Mouse (Mus musculus) embryonic stem cell, embryonic (primary cell): ENCODE data around the gene Cdc37.

Experiments used
- CTCF ChIA-PET, 4 experiments: fragments of 300-600 bp in 2 of 4; fragments of 350-600 bp in 2 of 4; sonication (Branson Sonifier 250); formaldehyde crosslinking; loops; one replicate each; lab custom pipeline; 2022; ENCODE audit warnings: inconsistent platforms in 2 of 4; lab: Charles Lee
- POLR2A ChIA-PET, 4 experiments: fragments of 300-600 bp in 2 of 4; fragments of 350-600 bp in 2 of 4; sonication (Branson Sonifier 250); formaldehyde crosslinking; loops; one replicate each; lab custom pipeline; 2022; ENCODE audit warnings: antibody characterized with exemption in 4 of 4, inconsistent platforms in 1 of 4; lab: Charles Lee

Gene Cdc37

GRCm38 (mm10) chr9:21133064-21133707, 16.6 kb downstream of the Cdc37 start:
- ChIA-PET POLR2A (interaction anchor here in 3 of 4 experiments (0.6 to 9.8 kb wide), 14 partner anchors 9 to 235 kb away, joined by 3 to 52 read pairs (median 5); partner anchors contain the start of genes Gm38431 (in 2 of the 3), Raver1 (in 2 of the 3), Eif3g (in 1 of the 3) and Icam1 (in 1 of the 3)), CTCF (interaction anchor here in 2 of 4 experiments (0.9 to 1.2 kb wide), 5 partner anchors 11 to 376 kb away, joined by 3 to 4 read pairs (median 3); no protein-coding TSS in a partner anchor)

DNA sequence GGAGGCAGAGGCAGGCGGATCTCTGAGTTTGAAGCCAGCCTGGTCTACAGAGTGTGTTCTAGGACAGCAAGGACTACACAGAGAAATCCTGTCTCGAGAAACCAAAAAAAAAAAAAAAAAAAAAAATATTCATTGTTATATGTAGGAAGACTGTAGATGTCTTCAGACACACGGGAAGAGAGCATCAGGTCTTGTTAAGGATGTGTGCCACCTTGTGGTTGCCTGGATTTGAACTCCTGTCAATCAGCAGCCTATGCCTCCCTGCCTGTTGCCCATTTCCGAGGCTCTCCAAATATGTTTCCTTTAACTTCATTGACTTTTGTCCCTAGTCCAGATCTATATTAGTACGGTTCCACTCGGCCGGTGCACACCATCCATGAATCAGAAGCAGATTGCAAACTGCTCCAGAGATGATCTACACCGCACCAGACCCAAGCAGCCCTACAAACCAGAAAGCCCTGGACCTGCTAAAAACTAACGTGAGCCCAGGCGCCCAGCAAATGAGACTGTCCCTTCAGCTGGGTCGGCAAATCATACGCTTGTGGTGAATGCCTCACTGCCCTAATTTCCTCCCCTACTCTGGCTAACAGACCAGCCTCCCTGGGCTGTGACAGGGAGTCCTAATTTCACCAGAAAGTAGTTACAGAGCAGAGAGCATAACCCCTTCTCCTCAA, 17.5 kb downstream of the Cdc37 start:
- ChIA-PET POLR2A (interaction anchor here in 3 of 4 experiments (0.5 to 9.8 kb wide), 25 partner anchors 8 to 277 kb away, joined by 3 to 52 read pairs (median 5); partner anchors contain the start of genes Gm38431 (in 2 of the 3), Raver1 (in 2 of the 3), Fdx1l (in 1 of the 3) and Icam1 (in 1 of the 3)), CTCF (interaction anchor here in 2 of 4 experiments (0.5 to 1.2 kb wide), 6 partner anchors 12 to 375 kb away, joined by 3 to 4 read pairs (median 3); no protein-coding TSS in a partner anchor)

DNA sequence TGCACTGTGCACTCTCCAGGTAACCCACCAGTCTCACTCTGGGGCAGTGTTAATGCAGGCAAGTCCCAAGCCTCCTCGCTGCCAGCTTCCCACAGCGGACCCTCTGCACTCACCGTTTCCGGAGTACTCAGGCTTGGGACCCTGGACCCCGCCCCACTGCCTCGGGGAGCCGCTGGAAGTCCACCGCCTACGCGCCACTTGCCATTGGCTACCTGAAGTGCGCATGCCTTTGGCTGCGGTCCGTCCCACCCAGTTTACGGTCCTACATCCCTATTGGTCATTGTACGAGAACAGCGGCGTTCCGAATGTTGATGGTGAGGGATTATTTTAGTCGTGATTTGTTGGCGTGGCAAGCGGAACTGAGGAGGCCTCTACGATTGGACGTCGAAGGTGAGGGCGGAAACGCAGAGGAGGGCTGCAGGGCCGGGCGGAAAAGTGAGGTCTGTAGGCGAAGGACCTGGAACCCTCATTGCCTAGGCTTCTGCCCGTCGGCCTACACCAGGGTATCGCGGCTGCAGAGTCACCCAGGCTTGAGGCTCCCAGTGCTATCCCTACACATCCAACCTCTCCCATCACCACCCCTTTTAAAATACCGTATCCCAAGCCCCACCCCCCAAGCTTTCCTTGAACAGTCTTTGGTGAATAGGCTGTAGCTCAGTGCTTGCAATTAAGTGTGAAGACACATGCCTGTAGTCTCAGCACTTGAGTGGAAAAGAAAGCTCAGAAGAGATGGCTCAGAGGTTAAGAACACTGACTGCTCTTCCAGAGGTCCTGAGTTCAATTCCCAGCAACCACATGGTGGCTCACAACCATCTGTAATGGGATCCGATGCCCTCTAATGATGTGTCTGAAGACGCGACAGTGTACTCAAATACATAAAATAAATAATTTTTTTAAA, 18.5 kb downstream of the Cdc37 start, which contains the start of gene Tyk2:
Tyk2 (minus strand) TSS at position 185 of the 898 bp plus-strand sequence.
- CTCF ChIA-PET = interaction anchor here (0.5 to 1.4 kb wide), 16 partner anchors 9 to 391 kb away, joined by 3 to 7 read pairs (median 3); partner anchors contain the start of genes Cdkn2d (in 1 of the 4) and Eif3g (in 1 of the 4)
- POLR2A ChIA-PET = interaction anchor here in 3 of 4 experiments (0.5 to 2.6 kb wide), 41 partner anchors 10 to 278 kb away, joined by 3 to 26 read pairs (median 3); partner anchors contain the start of genes Gm38431 (in 3 of the 3), Raver1 (in 3 of the 3), Fdx1l (in 2 of the 3) and Eif3g (in 1 of the 3)

DNA sequence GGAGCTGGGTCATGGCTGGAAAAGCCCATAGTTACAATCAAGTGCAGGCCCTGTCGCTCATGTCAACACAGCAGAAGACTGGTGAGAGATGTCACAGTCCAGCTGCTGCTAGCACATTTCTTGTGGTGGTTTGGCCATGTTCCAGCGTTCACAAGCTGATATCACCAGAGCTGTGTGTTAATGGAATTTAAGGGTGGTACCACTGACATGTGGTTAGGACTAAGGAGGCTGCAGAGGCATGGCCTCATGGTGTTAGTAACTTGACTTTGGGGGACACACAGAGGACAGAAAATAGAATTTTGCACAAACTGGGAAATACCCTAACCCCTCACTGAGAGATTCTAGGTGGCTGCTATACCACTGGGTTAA, 23.5 kb downstream of the Cdc37 start:
- POLR2A ChIA-PET = interaction anchor here in 2 of 4 experiments (0.5 to 3.5 kb wide), 8 partner anchors 8 to 102 kb away, joined by 3 to 16 read pairs (median 4); partner anchors contain the start of genes Gm38431 (in 2 of the 2) and Raver1 (in 2 of the 2)
- CTCF ChIA-PET = interaction anchor here in 3 of 4 experiments (0.7 to 1.2 kb wide), 4 partner anchors 10 to 65 kb away, joined by 3 read pairs; no protein-coding TSS in a partner anchor

DNA sequence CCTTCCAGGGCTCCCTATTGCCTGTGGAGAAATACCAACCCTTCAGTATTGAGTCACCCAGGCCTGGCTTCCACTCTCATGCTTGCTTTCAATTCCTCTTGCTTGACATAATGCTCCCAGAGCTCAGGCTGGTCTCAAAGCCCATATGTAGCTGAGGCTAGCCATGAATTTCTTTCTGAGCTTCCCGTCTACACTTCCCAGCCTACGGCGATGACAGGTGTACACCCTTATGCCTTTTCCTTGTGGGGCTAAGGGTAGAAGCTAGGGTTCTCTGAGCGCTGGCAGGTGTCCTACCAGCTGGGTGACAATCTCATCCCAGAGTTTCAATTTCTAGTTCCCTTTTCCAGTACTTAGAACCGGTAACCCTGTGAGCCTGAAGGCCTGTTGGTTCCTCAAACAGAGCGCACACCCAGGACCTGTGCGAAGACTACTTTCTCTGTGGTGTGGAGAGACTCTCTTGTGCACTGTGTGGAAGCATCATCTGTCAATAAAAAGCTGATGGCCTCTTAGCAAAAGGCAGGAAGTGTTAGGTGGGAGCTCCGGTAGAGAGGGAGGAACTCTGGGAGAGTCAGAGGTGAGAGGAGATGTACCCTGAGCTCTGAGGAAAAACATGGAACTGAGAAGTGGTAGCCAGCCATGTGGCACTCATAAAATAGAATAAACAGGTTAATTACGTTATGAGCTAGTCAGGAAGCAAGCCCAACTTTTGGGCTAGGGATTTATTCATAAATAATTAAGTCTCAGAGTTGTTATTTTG, 24.1 kb downstream of the Cdc37 start:
- POLR2A ChIA-PET = interaction anchor here in 3 of 4 experiments (0.6 to 3.5 kb wide), 13 partner anchors 8 to 132 kb away, joined by 3 to 16 read pairs (median 5); partner anchors contain the start of genes Gm38431 (in 2 of the 3) and Raver1 (in 2 of the 3)
- CTCF ChIA-PET = interaction anchor here in 3 of 4 experiments (0.7 to 1.2 kb wide), 4 partner anchors 11 to 66 kb away, joined by 3 read pairs; no protein-coding TSS in a partner anchor

GRCm38 (mm10) chr9:21124837-21125236, 24.9 kb downstream of the Cdc37 start:
- ChIA-PET POLR2A (interaction anchor here in 3 of 4 experiments (0.6 to 3.5 kb wide), 14 partner anchors 9 to 180 kb away, joined by 3 to 17 read pairs (median 6); partner anchors contain the start of genes Gm38431 (in 2 of the 3) and Raver1 (in 2 of the 3)), CTCF (no interaction called here)

DNA sequence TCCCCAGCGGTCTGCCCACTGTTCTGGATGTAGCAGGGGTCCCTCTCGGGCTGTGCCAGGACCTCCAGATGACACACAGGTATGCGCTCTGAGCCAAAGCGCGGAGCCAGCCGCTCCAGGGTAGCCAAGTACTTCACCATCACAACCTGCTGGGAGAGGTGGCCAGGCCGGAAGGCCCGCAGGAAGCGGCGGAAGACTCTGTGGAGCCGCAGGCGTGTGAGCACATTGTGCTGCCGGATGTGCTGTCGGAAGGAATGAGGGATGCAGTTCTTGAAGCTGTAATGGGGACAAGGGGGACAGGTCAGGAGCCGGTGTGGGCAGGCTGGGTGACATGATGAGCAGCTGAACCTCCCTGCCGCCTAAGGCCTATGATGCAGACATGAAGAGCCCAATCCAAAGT, 28.3 kb downstream of the Cdc37 start:
- POLR2A ChIA-PET = interaction anchor here in 3 of 4 experiments (0.5 to 11.2 kb wide), 21 partner anchors 9 to 116 kb away, joined by 3 to 69 read pairs (median 4); partner anchors contain the start of genes Tyk2 (in 3 of the 3), Gm38431 (in 2 of the 3), Raver1 (in 2 of the 3) and Fdx1l (in 1 of the 3)
- CTCF ChIA-PET = interaction anchor here in 2 of 4 experiments (0.6 to 1.1 kb wide), 2 partner anchors 32 to 104 kb away, joined by 3 read pairs; no protein-coding TSS in a partner anchor

- ChIA-PET CTCF (no interaction called here), POLR2A (interaction anchor here in 3 of 4 experiments (0.9 to 11.2 kb wide), 8 partner anchors 9 to 34 kb away, joined by 3 to 69 read pairs (median 7); partner anchors contain the start of genes Gm38431 (in 3 of the 3), Raver1 (in 3 of the 3) and Tyk2 (in 1 of the 3))
Measured at GRCm38 (mm10) chr9:21117073-21117472, 32.7 kb downstream of the Cdc37 start.

DNA sequence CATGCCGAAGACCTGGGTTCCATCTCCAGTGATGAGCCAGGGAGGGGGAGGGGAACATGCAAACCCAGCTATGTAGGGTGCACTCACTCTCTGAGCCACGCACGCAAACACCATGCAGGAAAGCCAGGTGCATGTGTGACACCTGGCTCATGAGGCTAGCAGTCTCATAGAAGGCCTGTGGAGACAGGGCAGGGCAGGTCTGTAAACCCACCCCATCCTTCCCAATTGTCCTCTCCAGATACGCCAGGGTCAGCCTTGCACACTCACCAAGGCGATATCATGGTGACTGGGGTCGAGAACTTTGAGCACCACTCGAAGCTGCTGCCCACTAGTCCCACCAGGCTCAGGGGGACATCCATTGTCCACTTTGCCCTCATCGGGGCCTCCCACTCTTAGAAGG, 34.7 kb downstream of the Cdc37 start:
- ChIA-PET CTCF (interaction anchor here in 1 of 4 experiments (0.5 to 0.6 kb wide), 2 partner anchors 112 to 239 kb away, joined by 3 to 4 read pairs; no protein-coding TSS in a partner anchor), POLR2A (interaction anchor here in 2 of 4 experiments (0.6 to 11.2 kb wide), 11 partner anchors 10 to 651 kb away, joined by 3 to 69 read pairs (median 4); partner anchors contain the start of genes Gm38431 (in 1 of the 2) and Raver1 (in 1 of the 2))

DNA sequence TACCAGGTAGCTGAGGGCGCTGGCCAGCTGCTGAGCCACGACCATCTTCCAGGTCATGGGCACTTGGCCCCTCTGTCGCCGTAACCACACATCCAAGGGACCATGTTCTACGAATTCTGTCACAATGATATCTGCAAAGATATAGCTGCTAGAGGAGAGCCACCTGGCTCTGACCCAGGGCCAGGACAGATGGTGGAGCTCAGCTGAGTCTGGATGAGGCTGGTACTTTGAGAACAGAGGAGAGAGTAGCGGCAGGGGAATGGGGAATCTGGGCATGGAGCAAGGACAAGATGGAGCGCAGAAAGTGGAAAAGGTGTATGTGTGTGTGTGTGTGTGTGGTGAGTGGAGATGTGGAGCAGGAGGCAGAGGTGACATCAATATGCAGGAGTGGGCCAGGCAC, 35.6 kb downstream of the Cdc37 start:
- CTCF ChIA-PET = interaction anchor here in 1 of 4 experiments (0.6 kb wide), 1 partner anchor 238 kb away, joined by 4 read pairs; no protein-coding TSS in a partner anchor
- POLR2A ChIA-PET = interaction anchor here in 3 of 4 experiments (0.8 to 11.2 kb wide), 9 partner anchors 10 to 100 kb away, joined by 3 to 69 read pairs (median 3); partner anchors contain the start of genes Gm38431 (in 2 of the 3) and Raver1 (in 2 of the 3)

GRCm38 (mm10) chr9:21113751-21114150, 36.0 kb downstream of the Cdc37 start:
- ChIA-PET CTCF (no interaction called here), POLR2A (interaction anchor here in 3 of 4 experiments (0.8 to 11.2 kb wide), 6 partner anchors 10 to 30 kb away, joined by 3 to 69 read pairs (median 3); partner anchors contain the start of genes Gm38431 (in 2 of the 3) and Raver1 (in 2 of the 3))

DNA sequence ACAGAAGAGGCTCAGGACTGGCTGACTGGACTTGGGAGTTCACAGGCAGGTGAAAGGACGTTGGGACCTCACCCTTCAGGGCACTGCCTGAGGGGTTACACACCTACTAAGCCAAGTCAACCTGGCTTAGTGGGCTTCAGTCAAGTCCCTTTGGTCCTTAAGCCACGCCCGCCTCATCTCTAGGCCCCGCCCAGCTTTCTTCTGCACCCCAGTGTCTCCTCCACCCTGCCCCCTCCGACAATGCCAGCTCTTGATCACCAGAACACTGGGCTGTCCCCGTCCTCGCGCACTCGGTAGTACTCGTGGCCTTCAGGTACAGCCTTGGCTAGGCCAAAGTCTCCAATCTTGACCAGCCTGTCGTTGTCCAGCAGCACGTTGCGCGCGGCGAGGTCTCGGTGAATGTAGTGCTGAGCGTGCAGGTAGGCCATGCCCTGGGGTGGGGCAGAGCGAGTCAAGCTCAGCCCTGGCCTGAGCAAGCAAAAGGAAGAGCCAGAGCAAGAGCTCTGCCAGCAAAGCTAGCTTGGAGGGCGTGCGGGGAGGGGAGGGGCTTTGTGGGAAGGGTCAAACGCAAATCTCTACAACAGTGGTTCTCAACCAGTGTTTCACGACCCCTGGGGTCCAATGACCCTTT, 42.1 kb downstream of the Cdc37 start:
- CTCF ChIA-PET = interaction anchor here in 3 of 4 experiments (0.5 to 1.3 kb wide), 6 partner anchors 12 to 113 kb away, joined by 3 to 4 read pairs (median 3); no protein-coding TSS in a partner anchor
- POLR2A ChIA-PET = interaction anchor here (0.5 to 18.0 kb wide), 17 partner anchors 7 to 230 kb away, joined by 3 to 294 read pairs (median 5); partner anchors contain the start of genes Gm38431 (in 3 of the 4) and Raver1 (in 3 of the 4)

DNA sequence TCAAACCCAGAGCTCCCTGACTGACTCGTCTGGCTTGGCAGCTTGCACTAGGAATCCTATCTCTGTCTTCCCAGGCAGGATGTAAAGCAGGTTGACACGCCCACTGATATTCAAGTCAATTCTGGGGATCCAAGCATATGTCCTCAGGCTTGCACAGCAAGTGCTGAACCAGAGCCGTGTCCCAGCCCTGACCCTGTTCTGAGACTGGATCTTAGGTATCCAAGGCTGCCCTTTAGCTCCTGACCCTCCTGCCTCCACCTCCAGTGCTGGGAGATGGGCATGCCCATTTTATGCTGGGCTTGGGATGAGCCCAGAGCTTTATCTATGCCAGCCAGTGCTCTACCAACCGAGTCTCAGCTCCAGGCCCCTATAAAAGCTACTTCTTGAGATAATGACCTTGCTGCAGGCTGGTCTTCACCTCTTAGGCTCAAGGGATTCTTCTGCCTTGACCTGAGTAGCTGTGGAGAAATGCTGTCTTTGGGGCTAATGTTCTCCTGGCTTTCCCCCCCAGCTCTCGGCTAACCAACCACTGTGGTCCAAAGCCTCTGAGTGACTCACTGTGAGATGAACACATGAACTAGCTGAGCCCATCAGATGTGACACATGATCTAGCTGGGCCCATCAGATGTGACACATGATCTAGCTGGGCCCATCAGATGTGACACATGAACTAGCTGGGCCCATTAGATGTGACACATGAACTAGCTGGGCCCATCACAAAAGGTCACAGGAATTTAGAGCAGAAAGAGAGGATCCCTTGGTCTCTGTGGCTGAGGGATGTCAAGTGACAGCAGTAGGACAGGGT, 43.8 kb downstream of the Cdc37 start:
- CTCF ChIA-PET = interaction anchor here in 2 of 4 experiments (0.6 to 0.9 kb wide), 2 partner anchors 40 to 55 kb away, joined by 3 to 6 read pairs; no protein-coding TSS in a partner anchor
- POLR2A ChIA-PET = interaction anchor here (0.8 to 18.0 kb wide), 13 partner anchors 8 to 89 kb away, joined by 3 to 294 read pairs (median 6); partner anchors contain the start of genes Gm38431 (in 4 of the 4), Raver1 (in 4 of the 4), Fdx1l (in 1 of the 4) and Gm49373 (in 1 of the 4)

DNA sequence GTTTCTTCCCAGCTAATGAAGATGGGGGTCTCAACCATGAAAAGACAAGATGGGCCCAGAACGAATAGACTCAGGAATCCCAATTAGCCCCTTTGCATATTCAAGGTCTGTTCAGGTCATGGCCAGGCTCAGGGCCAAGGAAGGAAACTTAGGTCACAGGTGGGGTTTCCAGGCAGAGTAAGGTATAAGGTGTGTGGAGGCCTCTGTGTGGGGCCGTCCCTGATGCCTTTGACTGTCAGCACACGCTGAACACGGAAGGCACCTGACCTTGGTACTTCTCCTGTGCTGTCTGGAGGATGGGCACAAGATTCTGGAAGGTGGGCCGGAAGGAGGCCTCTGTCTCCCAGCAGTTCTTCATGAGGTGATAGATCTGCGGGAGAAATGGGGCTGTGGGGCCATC, 45.0 kb downstream of the Cdc37 start:
- CTCF ChIA-PET = interaction anchor here in 1 of 4 experiments (0.9 kb wide), 1 partner anchor 57 kb away, joined by 3 read pairs; no protein-coding TSS in a partner anchor
- POLR2A ChIA-PET = interaction anchor here in 3 of 4 experiments (0.5 to 18.0 kb wide), 14 partner anchors 7 to 177 kb away, joined by 3 to 294 read pairs (median 4); partner anchors contain the start of genes Gm38431 (in 3 of the 3), Raver1 (in 3 of the 3) and Tyk2 (in 1 of the 3)
